Mouse (Mus musculus): ENCODE results near the gene 4930451I11Rik. TPM values are rescaled to one million over a fixed set of nuclear protein-coding genes. Genes with fewer than 3 reads are reported as not detected.

4930451I11Rik gene
- polyA plus RNA-seq, 1 experiment from 2014 or later = not detected

DNA sequence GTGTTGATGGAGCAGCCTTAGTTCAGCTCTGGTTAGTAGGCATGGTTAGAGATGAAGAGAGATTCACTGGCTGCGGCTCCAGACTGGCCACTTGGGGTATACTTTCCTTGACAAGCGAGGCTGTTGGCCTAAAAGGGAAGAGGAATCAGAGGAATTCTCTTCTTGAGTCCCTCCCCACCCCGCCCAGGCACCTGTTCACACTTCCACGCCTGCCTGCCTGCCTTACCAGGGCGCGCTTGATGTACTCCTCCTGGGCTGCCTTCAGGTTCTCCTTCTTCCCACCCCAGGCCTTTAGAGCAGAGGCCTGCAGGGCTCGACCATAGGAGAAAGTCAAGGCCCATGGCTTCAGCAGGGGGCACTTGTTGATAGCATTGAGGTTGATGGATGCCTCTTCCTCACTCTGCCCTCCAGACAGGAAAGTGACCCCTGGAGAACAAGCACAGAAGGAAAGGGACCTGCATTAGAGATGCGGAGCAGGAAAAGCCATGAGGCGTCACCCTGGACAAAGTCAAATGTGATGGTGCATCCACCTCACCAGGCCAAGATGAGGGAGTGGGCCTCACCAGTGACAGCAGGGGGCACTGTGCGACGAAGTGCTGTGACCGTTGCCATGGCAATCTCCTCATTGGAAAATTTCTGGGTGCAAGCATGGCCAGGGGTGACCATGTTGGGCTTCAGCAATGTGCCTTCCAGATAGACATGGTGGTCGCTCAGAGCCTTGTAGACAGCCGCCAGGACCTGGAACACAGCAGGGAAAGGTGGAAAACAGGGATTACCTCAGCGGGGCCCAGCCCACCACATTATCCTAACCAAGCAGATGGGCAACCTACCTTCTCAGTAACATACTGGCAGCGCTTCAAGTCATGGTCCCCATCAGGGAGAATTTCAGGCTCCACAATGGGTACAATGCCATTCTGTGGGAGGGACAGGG lies 35.8 kb downstream of the 4930451I11Rik start:
- Histone ChIP-seq H3K4me1 (peaks cover 56% of the 10 kb centered on the region), H3K9me3 (no peaks in the 10 kb centered on the region), H3K36me3 (peaks cover 45% of the 10 kb centered on the region), H3K27me3 (ENCODE audit: insufficient read depth, poor library complexity, severe bottlenecking) (no peaks in the 10 kb centered on the region), H3K4me3 (peak overlapping the region; percentile 94), H3K27ac (peak overlapping the region; percentile 56; the same call in 1 of the 2 replicates)
- 83% methylated on average over 16 of the region's 16 CpGs for WGBS
- no peak for DNase-seq (ENCODE audit: low spot score)

DNA sequence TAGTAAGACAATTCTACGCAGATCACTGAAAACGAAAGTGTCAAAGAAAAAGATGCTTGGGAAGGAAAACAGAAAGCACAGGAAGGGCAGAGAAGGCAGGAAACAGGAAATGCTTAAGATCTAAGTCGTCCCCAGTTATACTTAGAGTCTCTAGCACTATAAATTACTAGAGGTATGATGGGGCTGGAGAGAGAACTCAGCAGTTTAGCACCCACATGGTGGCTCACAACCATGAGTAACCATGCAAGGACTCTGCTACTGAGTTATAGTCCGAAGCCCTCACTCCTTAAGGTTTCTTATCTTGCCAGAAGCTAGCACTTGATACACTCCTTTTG lies 37.2 kb downstream of the 4930451I11Rik start:
- peaks cover 48% of the 10 kb centered on the region for H3K4me1 ChIP-seq
- WGBS = 57% methylated on average over 4 of the region's 4 CpGs
- H3K4me3 ChIP-seq = no peak overlapping the region
- no peaks in the 10 kb centered on the region for H3K9me3 ChIP-seq
- no peak for DNase-seq (ENCODE audit: low spot score)
- H3K27me3 ChIP-seq (ENCODE audit: insufficient read depth, poor library complexity, severe bottlenecking) = no peaks in the 10 kb centered on the region
- H3K36me3 ChIP-seq = peaks cover 59% of the 10 kb centered on the region
- H3K27ac ChIP-seq = no peak overlapping the region

DNA sequence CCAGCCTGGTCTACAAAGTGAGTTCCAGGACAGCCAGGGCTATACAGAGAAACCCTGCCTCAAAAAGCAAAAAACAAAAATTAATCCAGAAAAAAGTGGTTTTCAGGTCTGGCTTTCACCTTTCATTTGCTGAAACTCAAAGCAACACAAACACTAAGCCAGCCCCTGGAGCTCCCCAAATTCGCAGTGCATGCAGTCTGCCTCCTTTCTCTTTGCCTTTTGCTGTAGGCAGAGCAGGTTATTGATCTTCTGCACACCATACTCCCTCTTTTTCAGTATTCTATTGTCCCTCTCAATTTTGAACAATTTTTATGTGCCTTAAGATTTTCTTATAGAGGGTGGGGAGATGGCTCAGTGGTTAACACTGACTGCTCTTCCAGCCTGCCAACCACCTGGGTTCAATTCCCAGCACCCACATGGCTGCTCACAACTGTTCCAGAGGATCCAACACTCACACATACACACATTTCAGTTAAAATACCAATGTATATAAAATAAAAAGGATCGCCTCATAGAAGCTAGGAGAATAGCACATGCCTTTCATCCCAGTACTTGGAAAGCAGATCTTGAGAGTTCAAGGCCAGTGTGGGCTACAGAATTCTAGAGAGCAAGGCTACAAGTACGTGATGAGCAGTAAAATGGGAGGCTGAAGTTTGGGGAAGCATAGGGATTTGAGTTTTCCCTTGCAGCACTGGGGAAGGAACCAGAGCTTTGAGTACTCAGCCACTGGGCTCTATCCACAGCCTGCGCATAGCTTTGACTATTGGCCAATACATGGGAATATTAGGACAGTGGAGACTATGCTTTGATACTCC lies 37.8 kb downstream of the 4930451I11Rik start:
- H3K9me3 ChIP-seq = no peaks in the 10 kb centered on the region
- peaks cover 48% of the 10 kb centered on the region for H3K4me1 ChIP-seq
- H3K27ac ChIP-seq = no peak overlapping the region
- no peaks in the 10 kb centered on the region for H3K27me3 ChIP-seq (ENCODE audit: insufficient read depth, poor library complexity, severe bottlenecking)
- 70% methylated on average over 4 of the region's 4 CpGs for WGBS
- peak overlapping the region; percentile 95 for H3K4me3 ChIP-seq
- peaks cover 65% of the 10 kb centered on the region for H3K36me3 ChIP-seq
- no peak for DNase-seq (ENCODE audit: low spot score)

- 19% methylated on average over 11 of the region's 11 CpGs for WGBS
- peaks cover 70% of the 10 kb centered on the region for H3K36me3 ChIP-seq
- H3K27ac ChIP-seq = peak overlapping the region; percentile 97
- no peaks in the 10 kb centered on the region for H3K9me3 ChIP-seq
- H3K4me3 ChIP-seq = peak overlapping the region; percentile 95
- DNase-seq (ENCODE audit: low spot score) = no peak
- no peaks in the 10 kb centered on the region for H3K27me3 ChIP-seq (ENCODE audit: insufficient read depth, poor library complexity, severe bottlenecking)
- H3K4me1 ChIP-seq = peaks cover 45% of the 10 kb centered on the region
Measured at GRCm38 (mm10) chr7:126792721-126793443, 38.6 kb downstream of the 4930451I11Rik start.

DNA sequence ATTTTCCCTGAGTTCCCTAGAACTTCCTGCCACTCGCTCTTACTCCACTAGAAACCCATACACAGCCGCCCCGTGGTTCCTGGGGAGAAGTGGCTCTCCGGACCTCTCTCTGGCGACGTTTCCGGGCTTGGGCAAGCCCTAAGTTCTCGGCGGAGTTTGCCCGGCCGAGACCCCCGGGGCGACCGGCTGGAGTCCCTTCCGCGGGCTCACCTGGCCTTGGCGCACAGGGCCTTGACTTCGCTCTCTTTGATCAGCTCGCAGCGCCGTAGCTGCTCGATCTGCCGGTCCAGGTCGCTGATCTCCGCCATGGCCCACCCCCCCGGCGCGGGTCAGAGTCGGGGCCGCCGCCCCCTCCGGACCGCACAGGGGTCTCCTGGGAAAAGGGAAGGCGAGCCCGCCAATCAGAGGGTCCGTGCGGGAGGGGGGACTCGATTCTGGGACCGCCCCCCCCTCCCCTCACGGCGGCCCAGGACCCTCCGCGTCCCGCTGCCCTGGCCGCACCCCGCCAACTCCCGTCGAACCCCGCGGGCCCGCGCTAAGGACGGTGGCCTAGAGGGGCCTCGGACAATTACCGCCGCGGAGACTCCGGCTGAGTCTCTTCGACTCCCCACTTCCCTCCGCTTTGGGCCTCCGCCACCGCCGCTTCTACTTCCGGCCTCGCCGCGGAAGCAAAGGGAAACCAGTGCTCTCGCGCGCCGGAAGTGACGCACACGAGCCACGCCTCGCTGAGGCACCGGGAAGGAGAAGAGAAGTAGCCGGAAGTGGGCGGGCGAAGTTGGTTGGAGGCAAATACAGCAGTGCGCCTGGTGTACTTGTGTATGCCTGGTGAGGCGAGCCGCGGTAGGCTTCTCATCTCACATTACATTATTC lies 39.4 kb downstream of the 4930451I11Rik start, which contains the start of gene Ppp4c:
Gene Ppp4c (minus strand): TSS at position 646 of the 870 bp plus-strand sequence.
- Histone ChIP-seq H3K27me3 (ENCODE audit: insufficient read depth, poor library complexity, severe bottlenecking) (no peaks in the 10 kb centered on the region), H3K9me3 (no peaks in the 10 kb centered on the region), H3K4me3 (peak within 1 kb of the TSS; percentile 95), H3K4me1 (peaks cover 37% of the 10 kb centered on the region), H3K36me3 (peaks cover 70% of the 10 kb centered on the region), H3K27ac (peak within 1 kb of the TSS; percentile 97)
- WGBS = under 1% methylated on average over 75 of the region's 83 CpGs
- peak; percentile 99 for DNase-seq (ENCODE audit: low spot score)

GRCm38 (mm10) chr7:126789141-126789540 lies 42.3 kb downstream of the 4930451I11Rik start:
- 92% methylated on average over 4 of the region's 4 CpGs for WGBS
- peaks cover 23% of the 10 kb centered on the region for H3K4me1 ChIP-seq
- no peaks in the 10 kb centered on the region for H3K27me3 ChIP-seq (ENCODE audit: insufficient read depth, poor library complexity, severe bottlenecking)
- H3K9me3 ChIP-seq = no peaks in the 10 kb centered on the region
- H3K4me3 ChIP-seq = no peak overlapping the region
- H3K36me3 ChIP-seq = peaks cover 69% of the 10 kb centered on the region
- no peak overlapping the region for H3K27ac ChIP-seq
- no peak for DNase-seq (ENCODE audit: low spot score)

DNA sequence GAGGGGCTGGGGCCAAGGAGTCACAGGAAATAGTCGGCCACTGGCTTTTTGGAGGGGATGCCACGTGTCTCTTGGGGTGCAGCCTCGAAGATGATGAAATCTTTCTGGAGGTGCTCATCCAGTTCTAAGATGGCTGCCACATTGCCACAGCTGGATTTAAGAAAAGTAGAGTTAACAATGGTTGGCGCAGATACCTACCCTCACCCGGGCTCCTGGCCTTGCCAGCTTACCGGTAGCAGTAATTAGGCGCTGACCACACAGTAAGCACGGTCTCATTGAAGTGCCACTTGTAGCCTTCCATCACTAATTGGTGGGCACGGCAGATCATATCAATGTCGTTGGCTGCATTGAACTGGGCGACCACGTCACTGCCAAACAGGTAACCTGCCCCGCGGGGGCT lies 45.3 kb downstream of the 4930451I11Rik start:
- H3K27me3 ChIP-seq (ENCODE audit: insufficient read depth, poor library complexity, severe bottlenecking) = no peaks in the 10 kb centered on the region
- 89% methylated on average over 14 of the region's 14 CpGs for WGBS

DNA sequence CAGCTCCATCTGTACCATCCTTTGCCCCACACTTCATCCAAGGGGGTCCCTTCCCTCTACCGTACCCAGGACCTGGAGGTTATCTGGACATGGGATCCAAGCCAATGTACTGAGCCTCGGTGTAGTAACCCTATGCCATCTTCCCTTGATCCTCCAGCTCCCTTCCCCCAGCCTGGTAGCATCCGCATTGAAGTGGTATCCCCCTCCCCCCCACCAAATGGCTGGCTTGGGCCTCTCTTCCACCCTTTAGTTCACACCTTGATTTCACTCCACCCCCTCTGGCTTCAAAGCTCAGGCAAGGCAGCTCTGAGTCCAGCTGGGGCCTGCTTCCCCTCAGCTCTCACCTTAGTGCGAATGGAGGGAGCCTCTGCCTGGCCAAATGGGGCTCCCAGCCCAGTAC lies 46.4 kb downstream of the 4930451I11Rik start:
- H3K9me3 ChIP-seq = no peaks in the 10 kb centered on the region
- WGBS = 72% methylated on average over 4 of the region's 4 CpGs
- H3K36me3 ChIP-seq = peaks cover 68% of the 10 kb centered on the region
- no peak overlapping the region for H3K27ac ChIP-seq
- H3K4me3 ChIP-seq = no peak overlapping the region
- no peaks in the 10 kb centered on the region for H3K27me3 ChIP-seq (ENCODE audit: insufficient read depth, poor library complexity, severe bottlenecking)
- H3K4me1 ChIP-seq = peaks cover 34% of the 10 kb centered on the region
- no peak for DNase-seq (ENCODE audit: low spot score)

More for the DNA sequence above, 45.3 kb downstream of the 4930451I11Rik start:
- Histone ChIP-seq H3K36me3 (peaks cover 75% of the 10 kb centered on the region), H3K9me3 (no peaks in the 10 kb centered on the region), H3K27ac (no peak overlapping the region), H3K4me3 (no peak overlapping the region), H3K4me1 (peaks cover 34% of the 10 kb centered on the region)
- DNase-seq (ENCODE audit: low spot score) = no peak

DNA sequence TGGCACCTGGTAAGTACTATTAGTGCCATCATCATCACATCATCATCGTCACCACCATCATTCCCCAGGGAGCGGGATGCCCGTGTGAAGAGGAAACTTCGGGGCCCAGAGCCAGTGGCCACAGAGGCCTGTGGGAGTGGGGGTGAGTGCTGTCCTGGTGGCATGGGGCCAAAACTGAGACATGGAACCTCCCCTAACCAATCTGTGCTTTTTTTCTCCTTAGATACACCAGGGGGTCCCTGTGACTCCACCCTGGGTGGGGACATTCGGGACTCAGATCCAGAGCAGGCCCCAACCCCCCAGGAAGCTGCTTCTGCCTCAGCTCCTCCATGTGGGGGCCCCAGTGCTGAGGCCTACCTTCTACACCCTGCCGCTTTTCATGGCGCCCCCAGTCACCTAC lies 47.0 kb downstream of the 4930451I11Rik start:
- Histone ChIP-seq H3K9me3 (no peaks in the 10 kb centered on the region), H3K36me3 (peaks cover 62% of the 10 kb centered on the region), H3K4me3 (no peak overlapping the region), H3K27me3 (ENCODE audit: insufficient read depth, poor library complexity, severe bottlenecking) (no peaks in the 10 kb centered on the region), H3K4me1 (peaks cover 40% of the 10 kb centered on the region), H3K27ac (no peak overlapping the region)
- peak; percentile 73 for DNase-seq (ENCODE audit: low spot score)
- WGBS = 82% methylated on average over 7 of the region's 7 CpGs

GRCm38 (mm10) chr7:126782693-126783092 lies 48.7 kb downstream of the 4930451I11Rik start:
- no peaks in the 10 kb centered on the region for H3K9me3 ChIP-seq
- H3K27me3 ChIP-seq (ENCODE audit: insufficient read depth, poor library complexity, severe bottlenecking) = no peaks in the 10 kb centered on the region
- peaks cover 50% of the 10 kb centered on the region for H3K36me3 ChIP-seq
- no peak overlapping the region for H3K4me3 ChIP-seq
- WGBS = 81% methylated on average over 13 of the region's 13 CpGs
- H3K27ac ChIP-seq = no peak overlapping the region
- peaks cover 46% of the 10 kb centered on the region for H3K4me1 ChIP-seq
- no peak for DNase-seq (ENCODE audit: low spot score)

DNA sequence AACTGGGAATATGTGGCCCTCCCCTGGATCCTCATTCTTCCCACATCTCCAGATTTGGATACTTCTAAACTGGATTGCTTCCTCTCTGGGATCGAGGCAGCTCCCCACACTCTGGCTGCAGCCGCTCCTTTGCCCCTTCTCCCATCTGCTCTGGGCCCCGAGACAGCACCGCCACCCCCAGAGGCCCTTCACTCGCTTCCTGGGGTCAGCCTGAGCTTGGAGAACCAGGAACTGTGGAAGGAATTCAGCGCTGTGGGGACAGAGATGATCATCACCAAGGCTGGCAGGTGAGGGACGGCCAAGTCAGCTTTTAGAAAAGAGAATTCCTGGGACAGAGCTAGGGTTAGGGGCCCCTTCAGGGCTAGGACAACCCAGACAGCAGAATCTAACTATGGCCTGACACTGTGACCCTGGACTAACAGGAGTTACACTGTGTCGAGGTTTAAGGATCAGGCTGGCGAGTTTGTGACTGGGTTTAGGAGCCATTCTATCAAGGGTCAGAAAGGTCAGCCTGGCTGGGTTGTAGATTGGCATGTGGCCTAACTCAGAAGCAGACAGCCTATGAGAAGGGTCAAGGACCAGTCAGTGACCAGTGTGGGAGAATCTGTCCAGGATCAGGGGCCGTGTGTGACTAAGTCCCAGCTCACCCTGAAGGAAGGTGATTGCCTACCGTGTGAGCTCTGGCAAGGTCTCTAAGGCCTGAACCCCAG lies 49.6 kb downstream of the 4930451I11Rik start:
- Histone ChIP-seq H3K9me3 (no peaks in the 10 kb centered on the region), H3K27me3 (ENCODE audit: insufficient read depth, poor library complexity, severe bottlenecking) (no peaks in the 10 kb centered on the region), H3K4me1 (peaks cover 55% of the 10 kb centered on the region), H3K4me3 (peak overlapping the region; percentile 63), H3K36me3 (peaks cover 42% of the 10 kb centered on the region), H3K27ac (peak overlapping the region; percentile 76)
- 31% methylated on average over 11 of the region's 11 CpGs for WGBS
- DNase-seq (ENCODE audit: low spot score) = no peak
